Mouse (Mus musculus) liver, embryonic 14.5 days (tissue): ENCODE data around the gene Nt5dc3.

Experiments
- CTCF ChIP-seq: IDR thresholded peaks from 2 replicates; pipeline ENCODE4 v1.5.1; 2016; ENCODE audit warnings: antibody characterized with exemption, low read depth, control low read depth
- EP300 ChIP-seq: IDR thresholded peaks from 2 replicates; pipeline ENCODE4 v1.6.1; 2016; ENCODE audit warnings: antibody characterized with exemption, low read depth

DNA sequence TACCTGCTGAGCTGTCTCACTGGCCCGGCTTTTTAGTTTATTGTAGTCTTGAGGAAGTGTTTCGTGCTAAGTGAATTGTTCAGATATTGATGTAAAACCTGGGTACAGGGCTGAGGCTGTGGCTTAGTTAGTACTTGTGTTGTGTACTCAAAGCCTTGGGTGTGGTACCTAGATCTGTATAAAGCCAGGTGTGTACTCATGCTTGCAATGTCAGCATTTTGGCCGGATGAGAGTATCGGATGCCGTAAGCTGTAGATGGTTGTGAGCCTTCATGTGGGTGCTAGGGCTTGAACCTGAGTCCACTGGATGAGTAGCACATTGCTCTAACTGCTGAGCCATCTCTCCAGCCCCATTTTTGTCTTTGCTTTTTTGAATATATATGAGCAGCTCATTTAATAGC, 7.3 kb downstream of the Nt5dc3 start:
- TF ChIP-seq CTCF (no peak), EP300 (no peak)
